Mouse (Mus musculus): Measurements from ENCODE around the gene Plcl2. TPM values are rescaled to one million over a fixed set of nuclear protein-coding genes. Genes with fewer than 3 reads are reported as not detected.

Plcl2 gene
- total and polyA plus RNA-seq, 2 experiments from 2014 or later: 8.8 to 43.2 TPM

DNA sequence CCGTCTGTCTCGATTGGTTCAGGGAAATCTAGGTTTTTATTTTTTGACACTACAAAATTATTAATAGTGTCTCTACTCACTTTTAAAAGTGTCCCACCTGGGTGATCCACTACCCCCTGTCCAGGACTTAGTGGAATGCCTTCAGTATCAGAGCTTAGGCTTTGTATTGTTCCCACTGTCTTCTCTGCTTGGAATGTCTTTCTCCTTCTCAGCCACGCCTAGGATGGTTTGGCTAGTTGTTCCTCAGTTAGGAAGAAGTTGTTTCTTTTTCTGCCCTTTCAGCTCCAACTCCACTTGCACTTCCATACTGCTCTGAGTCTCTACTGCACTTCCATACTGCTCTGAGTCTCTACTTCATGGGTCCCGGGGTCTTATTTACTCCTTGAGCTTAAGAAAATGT, 6.7 kb downstream of the Plcl2 start:
- 80% methylated on average over 4 of the region's 4 CpGs for WGBS
- no peaks in the 10 kb centered on the region for H3K9me3 ChIP-seq (ENCODE audit: low read length)
- no peak overlapping the region for H3K4me2 ChIP-seq (ENCODE audit: low read depth, low read length, poor library complexity, severe bottlenecking)
- ATAC-seq (ENCODE audit: low FRiP score) (no peak), DNase-seq (ENCODE audit: low spot score) (no peak)
- no peak overlapping the region for H3K4me3 ChIP-seq (ENCODE audit: low read depth, low read length)
- H3K9ac ChIP-seq (replicated peaks; ENCODE audit: low read length, poor library complexity, severe bottlenecking): no peak overlapping the region
- no peak overlapping the region for H3K27ac ChIP-seq (ENCODE audit: low read depth, low read length)
- no peaks in the 10 kb centered on the region for H3K27me3 ChIP-seq (ENCODE audit: insufficient read depth, low read length)
- TF ChIP-seq CTCF (IDR thresholded peaks at IDR 0.05): no peak
- H3K36me3 ChIP-seq (ENCODE audit: insufficient read depth, low read length): no peaks in the 10 kb centered on the region
- 0 out of 2 replicates have a peak, but pooled peaks cover 5% of the 10 kb centered on the region for H3K4me1 ChIP-seq (ENCODE audit: insufficient read depth, low read length)

DNA sequence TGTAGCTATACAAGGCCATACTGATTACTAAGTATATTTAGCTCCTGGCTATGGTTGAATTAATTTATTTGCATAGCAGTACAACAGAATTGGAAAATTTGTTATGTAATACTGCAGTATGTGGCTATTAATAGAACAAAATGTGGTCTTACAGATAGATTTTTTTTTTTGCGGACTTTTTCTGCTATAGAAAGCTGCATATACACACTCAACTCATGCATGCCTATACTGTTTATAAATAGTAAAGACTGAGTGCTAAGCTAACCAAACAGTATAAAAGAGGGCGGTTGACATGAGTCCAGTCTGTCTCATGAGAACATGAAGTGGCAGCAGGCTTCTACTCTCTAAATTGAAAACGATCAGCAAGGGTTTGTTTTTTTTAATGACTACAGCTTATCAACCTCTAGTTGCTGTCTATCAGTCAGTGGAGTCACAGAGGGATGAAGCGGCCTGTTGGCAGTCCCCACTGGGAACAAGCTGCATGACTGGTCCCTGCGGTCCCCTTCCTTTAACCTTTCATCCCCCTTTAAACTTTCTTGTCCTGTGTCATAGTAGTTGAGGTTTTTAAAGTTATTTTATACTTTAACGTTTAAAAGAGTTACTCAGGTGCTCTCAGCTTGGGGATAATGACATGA, 8.7 kb downstream of the Plcl2 start:
- 74% methylated on average over 6 of the region's 6 CpGs for WGBS
- no peak overlapping the region for H3K4me2 ChIP-seq (ENCODE audit: low read depth, low read length, poor library complexity, severe bottlenecking)
- H3K27me3 ChIP-seq (ENCODE audit: insufficient read depth, low read length): no peaks in the 10 kb centered on the region
- no peak overlapping the region for H3K4me3 ChIP-seq (ENCODE audit: low read depth, low read length)
- no peaks in the 10 kb centered on the region for H3K36me3 ChIP-seq (ENCODE audit: insufficient read depth, low read length)
- H3K27ac ChIP-seq (ENCODE audit: low read depth, low read length): no peak overlapping the region
- no peak for TF ChIP-seq CTCF (IDR thresholded peaks at IDR 0.05)
- no peaks in the 10 kb centered on the region for H3K4me1 ChIP-seq (ENCODE audit: insufficient read depth, low read length)
- H3K9ac ChIP-seq (replicated peaks; ENCODE audit: low read length, poor library complexity, severe bottlenecking): no peak overlapping the region
- no peak for ATAC-seq (ENCODE audit: low FRiP score)
- no peak for DNase-seq (ENCODE audit: low spot score)
- H3K9me3 ChIP-seq (ENCODE audit: low read length): no peaks in the 10 kb centered on the region

DNA sequence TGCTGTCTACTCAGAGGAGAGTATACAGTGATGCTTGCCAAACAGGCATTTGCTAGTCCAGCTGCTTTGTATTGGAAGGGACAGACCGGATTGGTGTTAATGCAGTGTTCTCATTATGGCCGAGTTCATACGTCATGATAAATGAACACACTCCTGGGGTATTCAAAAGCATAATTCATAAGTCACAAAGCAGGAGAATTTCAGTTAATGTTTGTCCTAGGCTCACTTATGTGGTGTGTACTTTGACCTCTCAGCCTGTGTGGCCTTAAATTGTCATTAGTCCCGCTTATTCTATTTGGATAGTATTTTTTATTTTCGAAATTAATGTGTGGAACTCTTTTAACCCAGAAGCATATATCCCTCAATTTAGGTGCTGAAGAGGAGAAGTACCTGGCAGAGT, 10.4 kb downstream of the Plcl2 start:
- no peak for TF ChIP-seq CTCF (IDR thresholded peaks at IDR 0.05)
- Histone ChIP-seq H3K9me3 (ENCODE audit: low read length) (no peaks in the 10 kb centered on the region), H3K36me3 (ENCODE audit: insufficient read depth, low read length) (no peaks in the 10 kb centered on the region), H3K27ac (ENCODE audit: low read depth, low read length) (no peak overlapping the region), H3K4me3 (ENCODE audit: low read depth, low read length) (no peak overlapping the region), H3K4me1 (ENCODE audit: insufficient read depth, low read length) (no peaks in the 10 kb centered on the region), H3K4me2 (ENCODE audit: low read depth, low read length, poor library complexity, severe bottlenecking) (no peak overlapping the region), H3K27me3 (ENCODE audit: insufficient read depth, low read length) (no peaks in the 10 kb centered on the region), H3K9ac (replicated peaks; ENCODE audit: low read length, poor library complexity, severe bottlenecking) (no peak overlapping the region)
- ATAC-seq (ENCODE audit: low FRiP score) (no peak), DNase-seq (ENCODE audit: low spot score) (no peak)
- WGBS: 88% methylated on average over 5 of the region's 5 CpGs

DNA sequence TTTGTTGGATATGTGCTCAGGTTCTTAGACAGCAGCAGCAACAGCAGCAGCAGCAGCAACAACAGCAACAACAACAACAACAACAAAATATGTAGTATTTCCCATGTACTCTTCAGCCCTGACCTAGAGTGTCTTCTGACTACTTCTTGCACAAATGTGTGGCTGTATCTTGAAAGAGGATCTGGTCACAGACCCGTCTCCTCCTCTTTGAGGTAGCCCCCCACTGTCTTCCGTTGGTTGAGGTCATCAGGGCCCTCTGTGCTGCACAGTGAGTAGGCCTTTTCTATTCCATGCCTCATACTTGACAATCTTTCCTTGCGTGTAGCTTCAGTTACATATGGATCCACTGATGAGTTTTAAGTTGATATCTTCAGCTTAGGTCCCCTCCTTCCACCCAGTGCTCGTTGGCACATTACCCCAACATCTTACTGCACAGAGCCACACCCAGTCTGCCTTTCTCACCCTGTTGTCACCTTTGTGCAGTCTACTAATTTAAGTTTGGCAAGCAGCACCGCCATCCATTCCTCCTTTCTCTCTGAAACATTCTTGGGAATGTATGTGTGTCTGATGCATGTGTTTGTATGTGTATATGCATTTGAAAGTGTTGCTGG, 13.4 kb downstream of the Plcl2 start:
- no peak overlapping the region for H3K9ac ChIP-seq (replicated peaks; ENCODE audit: low read length, poor library complexity, severe bottlenecking)
- H3K27ac ChIP-seq (ENCODE audit: low read depth, low read length): no peak overlapping the region
- H3K27me3 ChIP-seq (ENCODE audit: insufficient read depth, low read length): no peaks in the 10 kb centered on the region
- no peak for DNase-seq (ENCODE audit: low spot score)
- TF ChIP-seq CTCF (IDR thresholded peaks at IDR 0.05): no peak
- no peak overlapping the region for H3K4me2 ChIP-seq (ENCODE audit: low read depth, low read length, poor library complexity, severe bottlenecking)
- 89% methylated on average over 5 of the region's 5 CpGs for WGBS
- no peaks in the 10 kb centered on the region for H3K36me3 ChIP-seq (ENCODE audit: insufficient read depth, low read length)
- ATAC-seq (ENCODE audit: low FRiP score): no peak
- no peak overlapping the region for H3K4me3 ChIP-seq (ENCODE audit: low read depth, low read length)
- no peaks in the 10 kb centered on the region for H3K9me3 ChIP-seq (ENCODE audit: low read length)
- no peaks in the 10 kb centered on the region for H3K4me1 ChIP-seq (ENCODE audit: insufficient read depth, low read length)

DNA sequence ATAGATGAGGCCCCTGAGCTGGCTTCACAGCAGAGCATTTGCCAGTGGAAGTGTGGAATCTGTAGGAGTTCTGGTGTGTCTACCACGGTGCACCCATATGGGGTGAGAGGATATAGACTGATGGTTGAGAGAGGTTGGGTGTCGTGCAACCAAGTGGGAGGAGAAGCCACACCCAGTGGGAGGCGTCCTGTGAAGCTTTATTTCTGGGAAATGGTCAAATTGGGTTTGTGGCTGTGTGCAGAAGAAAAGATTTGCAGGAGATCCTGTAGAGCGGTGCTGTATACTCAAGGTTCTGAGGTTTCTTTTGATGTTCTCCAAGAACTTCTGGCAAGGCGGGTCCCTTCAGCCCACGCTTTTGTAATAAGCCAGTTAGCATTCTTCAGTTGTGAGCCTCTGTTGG, 15.8 kb downstream of the Plcl2 start:
- H3K36me3 ChIP-seq (ENCODE audit: insufficient read depth, low read length): no peaks in the 10 kb centered on the region
- WGBS: 79% methylated on average over 6 of the region's 6 CpGs
- H3K27ac ChIP-seq (ENCODE audit: low read depth, low read length): no peak overlapping the region
- no peaks in the 10 kb centered on the region for H3K9me3 ChIP-seq (ENCODE audit: low read length)
- no peak overlapping the region for H3K4me3 ChIP-seq (ENCODE audit: low read depth, low read length)
- DNase-seq (ENCODE audit: low spot score): no peak
- no peak for ATAC-seq (ENCODE audit: low FRiP score)
- TF ChIP-seq CTCF (IDR thresholded peaks at IDR 0.05): no peak
- H3K9ac ChIP-seq (replicated peaks; ENCODE audit: low read length, poor library complexity, severe bottlenecking): no peak overlapping the region
- H3K4me2 ChIP-seq (ENCODE audit: low read depth, low read length, poor library complexity, severe bottlenecking): no peak overlapping the region
- H3K27me3 ChIP-seq (ENCODE audit: insufficient read depth, low read length): no peaks in the 10 kb centered on the region
- H3K4me1 ChIP-seq (ENCODE audit: insufficient read depth, low read length): no peaks in the 10 kb centered on the region

DNA sequence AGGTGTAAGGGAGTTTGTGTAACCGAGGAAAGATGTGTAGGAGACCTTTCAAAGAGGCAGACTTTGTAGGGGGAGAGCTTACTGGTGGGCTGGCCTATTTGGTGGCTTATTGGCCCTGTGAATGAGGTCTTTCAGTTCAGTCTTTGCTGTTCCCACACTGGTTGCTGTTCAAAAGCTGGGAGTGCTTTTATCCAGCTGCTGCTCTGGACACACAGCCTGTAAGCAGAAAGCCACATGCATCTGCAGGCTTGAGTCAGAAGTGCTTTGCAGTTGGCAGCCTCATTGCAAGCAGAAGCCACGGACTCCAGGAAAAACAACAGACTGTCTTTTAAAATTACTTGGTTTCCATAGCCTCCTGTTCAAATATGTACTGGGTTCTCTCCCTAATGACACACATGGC, 16.6 kb downstream of the Plcl2 start:
- DNase-seq (ENCODE audit: low spot score): peak; percentile 13
- Histone ChIP-seq H3K27ac (ENCODE audit: low read depth, low read length) (no peak overlapping the region), H3K9ac (replicated peaks; ENCODE audit: low read length, poor library complexity, severe bottlenecking) (no peak overlapping the region)

More for the DNA sequence above, 16.6 kb downstream of the Plcl2 start:
- Histone ChIP-seq H3K4me1 (ENCODE audit: insufficient read depth, low read length) (no peaks in the 10 kb centered on the region), H3K36me3 (ENCODE audit: insufficient read depth, low read length) (no peaks in the 10 kb centered on the region), H3K27me3 (ENCODE audit: insufficient read depth, low read length) (no peaks in the 10 kb centered on the region), H3K4me3 (ENCODE audit: low read depth, low read length) (no peak overlapping the region), H3K9me3 (ENCODE audit: low read length) (no peaks in the 10 kb centered on the region), H3K4me2 (ENCODE audit: low read depth, low read length, poor library complexity, severe bottlenecking) (no peak overlapping the region)
- no peak for TF ChIP-seq CTCF (IDR thresholded peaks at IDR 0.05)
- 38% methylated on average over 2 of the region's 2 CpGs for WGBS
- no peak for ATAC-seq (ENCODE audit: low FRiP score)

Data from midbrain, postnatal 0 days (tissue).